Mouse (Mus musculus) spleen, postnatal 14 days (tissue): ENCODE measurements around the gene Tnfrsf1b.

Experiments used
- DNase-seq, 2 experiments: peaks; one replicate each; pipeline ENCODE4 v3.0.0; 2021 to 2022; ENCODE audit warnings: low spot score in 2 of 2

Gene Tnfrsf1b

GRCm38 (mm10) chr4:145246173-145247011, at the start of gene Tnfrsf1b:
Gene Tnfrsf1b (minus strand): TSS chr4:145246870.
- peak; percentile 43 to 50 for DNase-seq

- peak; percentile 27 to 59 for DNase-seq
Measured at GRCm38 (mm10) chr4:145295589-145296300, 49.1 kb upstream of the Tnfrsf1b start.

- no peak for DNase-seq
Measured at GRCm38 (mm10) chr4:145294588-145294987, 47.9 kb upstream of the Tnfrsf1b start.

GRCm38 (mm10) chr4:145286369-145287120, 39.9 kb upstream of the Tnfrsf1b start:
- DNase-seq: peak in 1 of 2 experiments; percentile 55

GRCm38 (mm10) chr4:145284675-145285074, 38.0 kb upstream of the Tnfrsf1b start:
- DNase-seq: no peak

GRCm38 (mm10) chr4:145283441-145283840, 36.8 kb upstream of the Tnfrsf1b start:
- DNase-seq: no peak

- DNase-seq: no peak
Measured at GRCm38 (mm10) chr4:145280966-145281365, 34.3 kb upstream of the Tnfrsf1b start.

- DNase-seq: no peak
Measured at GRCm38 (mm10) chr4:145278724-145279370, 32.2 kb upstream of the Tnfrsf1b start.

- no peak for DNase-seq
Measured at GRCm38 (mm10) chr4:145278231-145278630, 31.6 kb upstream of the Tnfrsf1b start.

GRCm38 (mm10) chr4:145276368-145277249, 29.9 kb upstream of the Tnfrsf1b start:
- DNase-seq: no peak

- no peak for DNase-seq
Measured at GRCm38 (mm10) chr4:145274887-145275286, 28.2 kb upstream of the Tnfrsf1b start.

- no peak for DNase-seq
Measured at GRCm38 (mm10) chr4:145273923-145274322, 27.3 kb upstream of the Tnfrsf1b start.

- DNase-seq: no peak
Measured at GRCm38 (mm10) chr4:145272763-145273162, 26.1 kb upstream of the Tnfrsf1b start.

GRCm38 (mm10) chr4:145271634-145272033, 25.0 kb upstream of the Tnfrsf1b start:
- DNase-seq: no peak

- no peak for DNase-seq
Measured at GRCm38 (mm10) chr4:145270136-145270535, 23.5 kb upstream of the Tnfrsf1b start.

GRCm38 (mm10) chr4:145267631-145268110, 21.0 kb upstream of the Tnfrsf1b start:
- DNase-seq: no peak

GRCm38 (mm10) chr4:145266505-145266904, 19.8 kb upstream of the Tnfrsf1b start:
- no peak for DNase-seq

- DNase-seq: no peak
Measured at GRCm38 (mm10) chr4:145264761-145265160, 18.1 kb upstream of the Tnfrsf1b start.

- DNase-seq: no peak
Measured at GRCm38 (mm10) chr4:145263583-145263982, 16.9 kb upstream of the Tnfrsf1b start.

GRCm38 (mm10) chr4:145260802-145261201, 14.1 kb upstream of the Tnfrsf1b start:
- DNase-seq: no peak
